Mouse (Mus musculus): ENCODE results near the gene Zfp60. TPM values are rescaled to one million over a fixed set of nuclear protein-coding genes. Genes with fewer than 3 reads are reported as not detected.

Zfp60 gene
- polyA plus RNA-seq (2014; fragmentation: Nextera tagmentation; extraction: Ambion mirVana): 16.9 and 17.9 TPM in 2 replicates

DNA sequence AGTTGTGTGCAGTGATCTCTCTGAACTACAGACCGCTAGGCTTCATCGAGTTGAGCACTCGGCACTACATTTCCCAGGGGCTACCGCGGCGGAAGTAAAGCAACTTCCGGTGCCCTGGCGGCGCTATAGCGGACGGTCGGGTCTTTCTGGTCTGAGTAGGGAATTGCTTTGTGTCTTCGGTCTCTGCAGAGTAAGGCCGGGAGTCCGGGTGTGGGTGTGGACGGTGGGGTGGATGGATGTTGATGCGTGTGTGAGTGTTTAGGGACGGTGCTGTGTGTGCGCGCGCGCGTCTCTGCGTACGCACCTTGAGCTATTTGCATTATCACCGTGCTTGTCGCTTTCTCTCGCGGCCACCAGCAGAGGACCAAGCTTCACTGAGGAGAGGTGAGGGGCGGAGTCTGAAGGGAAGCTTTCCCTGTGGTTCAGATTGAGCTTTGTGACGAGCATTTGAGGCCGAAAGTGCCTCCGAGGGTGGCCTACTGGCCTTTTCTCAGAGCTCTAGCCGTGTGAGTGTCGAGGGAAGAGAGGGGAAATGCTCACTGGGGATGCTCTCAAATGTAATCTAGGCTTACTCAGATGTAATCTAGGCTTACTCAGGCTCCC is at the start of gene Zfp60:
Gene Zfp60 (plus strand): TSS at position 109 of the 603 bp plus-strand sequence.
- Histone ChIP-seq H3K4me3 (ENCODE audit: control insufficient read depth in 1 of 2, insufficient read depth in 1 of 2, low read depth in 1 of 2, low read length in 2 of 2) (peak within 1 kb of the TSS; percentile 63 to 67), H3K27ac (replicated peaks in 1 of 2; ENCODE audit: control insufficient read depth in 1 of 2, insufficient read depth in 1 of 2, low read depth in 2 of 2, low read length in 2 of 2) (peak within 1 kb of the TSS; percentile 88 to 91), H3K9ac (ENCODE audit: low read length) (peak within 1 kb of the TSS; percentile 86), H3K36me3 (ENCODE audit: control insufficient read depth, insufficient read depth, low read length) (0 out of 2 replicates have a peak, but pooled peaks cover 3% of the 10 kb centered on the region), H3K9me3 (ENCODE audit: control insufficient read depth, low read length) (no peaks in the 10 kb centered on the region), H3K27me3 (ENCODE audit: control insufficient read depth, insufficient read depth, low read length) (no peaks in the 10 kb centered on the region), H3K4me1 (ENCODE audit: control insufficient read depth in 2 of 2, insufficient read depth in 2 of 2, low read length in 2 of 2) (peaks cover 0 to 13% of the 10 kb centered on the region in 2 experiments; a peak in 2 of 4 replicates), H3K4me2 (ENCODE audit: low read length) (peak within 1 kb of the TSS; percentile 68)
- peak; percentile 80 for ATAC-seq (ENCODE audit: insufficient number of reproducible peaks, insufficient read depth, low FRiP score, low read depth)
- WGBS: under 1% methylated on average over 35 of the region's 35 CpGs

DNA sequence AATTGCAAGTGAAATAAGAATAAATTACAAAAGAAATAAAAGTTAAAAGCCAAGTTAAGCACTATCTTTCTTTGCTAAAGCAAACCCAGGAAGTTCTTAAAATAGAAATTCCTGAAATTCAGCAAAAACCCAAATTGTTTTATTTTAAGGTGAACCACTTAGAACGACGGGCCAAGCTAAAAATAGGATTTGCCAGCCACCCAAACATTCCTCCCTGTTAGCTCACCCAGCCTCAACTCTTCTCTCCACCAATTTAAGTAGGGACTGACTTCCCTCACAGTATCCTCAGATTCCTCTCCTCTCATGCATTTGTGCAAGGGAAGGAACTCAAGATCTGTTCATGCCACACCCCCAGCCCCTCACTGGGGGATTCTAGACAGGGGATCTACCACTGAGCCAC is 48.0 kb upstream of the Zfp60 start:
- 6% methylated on average over 2 of the region's 2 CpGs for WGBS

GRCm38 (mm10) chr7:27685220-27685619 is 46.0 kb upstream of the Zfp60 start:
- Histone ChIP-seq H3K9me3 (ENCODE audit: control insufficient read depth, low read length) (no peaks in the 10 kb centered on the region), H3K4me2 (ENCODE audit: low read length) (peak overlapping the region; percentile 42), H3K4me1 (ENCODE audit: control insufficient read depth in 2 of 2, insufficient read depth in 2 of 2, low read length in 2 of 2) (peaks cover 5 to 15% of the 10 kb centered on the region in 2 experiments), H3K36me3 (ENCODE audit: control insufficient read depth, insufficient read depth, low read length) (no peaks in the 10 kb centered on the region), H3K27ac (replicated peaks in 1 of 2; ENCODE audit: control insufficient read depth in 1 of 2, insufficient read depth in 1 of 2, low read depth in 2 of 2, low read length in 2 of 2) (no peak overlapping the region), H3K27me3 (ENCODE audit: control insufficient read depth, insufficient read depth, low read length) (peaks cover 10% of the 10 kb centered on the region; the same call in 1 of the 2 replicates), H3K4me3 (ENCODE audit: control insufficient read depth in 1 of 2, insufficient read depth in 1 of 2, low read depth in 1 of 2, low read length in 2 of 2) (no peak overlapping the region), H3K9ac (ENCODE audit: low read length) (no peak overlapping the region)
- WGBS: 23% methylated on average over 5 of the region's 5 CpGs
- ATAC-seq (ENCODE audit: insufficient number of reproducible peaks, insufficient read depth, low FRiP score, low read depth): no peak

More for the DNA sequence above, 48.0 kb upstream of the Zfp60 start:
- no peak overlapping the region for H3K27ac ChIP-seq (replicated peaks in 1 of 2; ENCODE audit: control insufficient read depth in 1 of 2, insufficient read depth in 1 of 2, low read depth in 2 of 2, low read length in 2 of 2)
- peaks cover 2 to 6% of the 10 kb centered on the region in 2 experiments for H3K4me1 ChIP-seq (ENCODE audit: control insufficient read depth in 2 of 2, insufficient read depth in 2 of 2, low read length in 2 of 2)
- H3K36me3 ChIP-seq (ENCODE audit: control insufficient read depth, insufficient read depth, low read length): no peaks in the 10 kb centered on the region
- no peak overlapping the region for H3K4me2 ChIP-seq (ENCODE audit: low read length)
- H3K9ac ChIP-seq (ENCODE audit: low read length): no peak overlapping the region
- peaks cover 10% of the 10 kb centered on the region; the same call in 1 of the 2 replicates for H3K27me3 ChIP-seq (ENCODE audit: control insufficient read depth, insufficient read depth, low read length)
- ATAC-seq (ENCODE audit: insufficient number of reproducible peaks, insufficient read depth, low FRiP score, low read depth): no peak
- H3K4me3 ChIP-seq (ENCODE audit: control insufficient read depth in 1 of 2, insufficient read depth in 1 of 2, low read depth in 1 of 2, low read length in 2 of 2): no peak overlapping the region
- H3K9me3 ChIP-seq (ENCODE audit: control insufficient read depth, low read length): no peaks in the 10 kb centered on the region

- Histone ChIP-seq H3K9me3 (ENCODE audit: control insufficient read depth, low read length) (no peaks in the 10 kb centered on the region), H3K27me3 (ENCODE audit: control insufficient read depth, insufficient read depth, low read length) (peaks cover 10% of the 10 kb centered on the region; the same call in 1 of the 2 replicates), H3K4me3 (ENCODE audit: control insufficient read depth in 1 of 2, insufficient read depth in 1 of 2, low read depth in 1 of 2, low read length in 2 of 2) (no peak overlapping the region), H3K36me3 (ENCODE audit: control insufficient read depth, insufficient read depth, low read length) (no peaks in the 10 kb centered on the region), H3K27ac (replicated peaks in 1 of 2; ENCODE audit: control insufficient read depth in 1 of 2, insufficient read depth in 1 of 2, low read depth in 2 of 2, low read length in 2 of 2) (no peak overlapping the region), H3K4me1 (ENCODE audit: control insufficient read depth in 2 of 2, insufficient read depth in 2 of 2, low read length in 2 of 2) (peaks cover 5 to 15% of the 10 kb centered on the region in 2 experiments), H3K9ac (ENCODE audit: low read length) (no peak overlapping the region), H3K4me2 (ENCODE audit: low read length) (peak overlapping the region; percentile 42)
- WGBS: 0% methylated on average over 6 of the region's 6 CpGs
- ATAC-seq (ENCODE audit: insufficient number of reproducible peaks, insufficient read depth, low FRiP score, low read depth): no peak
These were observed 45.5 kb upstream of the Zfp60 start for GRCm38 (mm10) chr7:27685681-27686080.

DNA sequence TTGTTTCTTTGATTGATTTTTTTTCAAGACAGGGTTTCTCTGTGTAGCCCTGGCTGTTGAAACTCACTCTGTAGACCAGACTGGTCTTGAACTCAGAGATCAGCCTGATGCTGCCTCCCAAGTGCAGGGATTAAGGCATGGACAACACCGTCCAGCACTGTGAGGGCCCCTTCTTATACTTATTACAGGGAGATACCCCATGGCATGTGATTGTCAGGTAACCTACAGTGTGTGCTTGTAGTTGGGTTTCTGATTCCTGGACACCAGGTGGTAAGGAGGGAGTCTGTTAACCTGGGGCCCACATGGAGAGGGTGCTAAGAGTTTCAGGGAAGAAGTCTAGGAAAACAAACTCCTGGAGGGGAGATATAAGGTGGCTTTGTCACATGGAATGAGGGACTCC is 44.1 kb upstream of the Zfp60 start:
- Histone ChIP-seq H3K36me3 (ENCODE audit: control insufficient read depth, insufficient read depth, low read length) (no peaks in the 10 kb centered on the region), H3K4me3 (ENCODE audit: control insufficient read depth in 1 of 2, insufficient read depth in 1 of 2, low read depth in 1 of 2, low read length in 2 of 2) (no peak overlapping the region), H3K27ac (replicated peaks in 1 of 2; ENCODE audit: control insufficient read depth in 1 of 2, insufficient read depth in 1 of 2, low read depth in 2 of 2, low read length in 2 of 2) (no peak overlapping the region), H3K27me3 (ENCODE audit: control insufficient read depth, insufficient read depth, low read length) (peaks cover 10% of the 10 kb centered on the region; the same call in 1 of the 2 replicates), H3K9me3 (ENCODE audit: control insufficient read depth, low read length) (no peaks in the 10 kb centered on the region), H3K4me2 (ENCODE audit: low read length) (no peak overlapping the region), H3K4me1 (ENCODE audit: control insufficient read depth in 2 of 2, insufficient read depth in 2 of 2, low read length in 2 of 2) (peaks cover 5 to 15% of the 10 kb centered on the region in 2 experiments), H3K9ac (ENCODE audit: low read length) (no peak overlapping the region)
- 79% methylated on average over 1 of the region's 1 CpGs for WGBS
- ATAC-seq (ENCODE audit: insufficient number of reproducible peaks, insufficient read depth, low FRiP score, low read depth): no peak

GRCm38 (mm10) chr7:27687836-27688235 is 43.4 kb upstream of the Zfp60 start:
- WGBS: 78% methylated on average over 3 of the region's 3 CpGs

GRCm38 (mm10) chr7:27688246-27688788 is 42.9 kb upstream of the Zfp60 start:
- H3K4me2 ChIP-seq (ENCODE audit: low read length): peak overlapping the region; percentile 88

More at GRCm38 (mm10) chr7:27687836-27688235, 43.4 kb upstream of the Zfp60 start:
- no peaks in the 10 kb centered on the region for H3K9me3 ChIP-seq (ENCODE audit: control insufficient read depth, low read length)
- peak overlapping the region; percentile 85; the same call in 1 of the 2 replicates for H3K9ac ChIP-seq (ENCODE audit: low read length)
- H3K4me2 ChIP-seq (ENCODE audit: low read length): 0 out of 2 replicates have a peak overlapping the region, but pooled peaks have one; percentile 88
- H3K27me3 ChIP-seq (ENCODE audit: control insufficient read depth, insufficient read depth, low read length): peaks cover 10% of the 10 kb centered on the region; the same call in 1 of the 2 replicates
- no peak for ATAC-seq (ENCODE audit: insufficient number of reproducible peaks, insufficient read depth, low FRiP score, low read depth)
- peaks cover 5 to 15% of the 10 kb centered on the region in 2 experiments for H3K4me1 ChIP-seq (ENCODE audit: control insufficient read depth in 2 of 2, insufficient read depth in 2 of 2, low read length in 2 of 2)
- no peak overlapping the region for H3K4me3 ChIP-seq (ENCODE audit: control insufficient read depth in 1 of 2, insufficient read depth in 1 of 2, low read depth in 1 of 2, low read length in 2 of 2)
- no peak overlapping the region for H3K27ac ChIP-seq (replicated peaks in 1 of 2; ENCODE audit: control insufficient read depth in 1 of 2, insufficient read depth in 1 of 2, low read depth in 2 of 2, low read length in 2 of 2)
- no peaks in the 10 kb centered on the region for H3K36me3 ChIP-seq (ENCODE audit: control insufficient read depth, insufficient read depth, low read length)

More at GRCm38 (mm10) chr7:27688246-27688788, 42.9 kb upstream of the Zfp60 start:
- peaks cover 5 to 15% of the 10 kb centered on the region in 2 experiments for H3K4me1 ChIP-seq (ENCODE audit: control insufficient read depth in 2 of 2, insufficient read depth in 2 of 2, low read length in 2 of 2)
- H3K9ac ChIP-seq (ENCODE audit: low read length): peak overlapping the region; percentile 85
- 41% methylated on average over 14 of the region's 14 CpGs for WGBS
- peak overlapping the region in 1 of 2 experiments; percentile 67; a peak in 2 of 4 replicates for H3K27ac ChIP-seq (replicated peaks in 1 of 2; ENCODE audit: control insufficient read depth in 1 of 2, insufficient read depth in 1 of 2, low read depth in 2 of 2, low read length in 2 of 2)
- H3K36me3 ChIP-seq (ENCODE audit: control insufficient read depth, insufficient read depth, low read length): no peaks in the 10 kb centered on the region
- ATAC-seq (ENCODE audit: insufficient number of reproducible peaks, insufficient read depth, low FRiP score, low read depth): no peak
- H3K4me3 ChIP-seq (ENCODE audit: control insufficient read depth in 1 of 2, insufficient read depth in 1 of 2, low read depth in 1 of 2, low read length in 2 of 2): peak overlapping the region; percentile 57 to 66; a peak in 3 of 4 replicates
- no peaks in the 10 kb centered on the region for H3K9me3 ChIP-seq (ENCODE audit: control insufficient read depth, low read length)
- peaks cover 10% of the 10 kb centered on the region; the same call in 1 of the 2 replicates for H3K27me3 ChIP-seq (ENCODE audit: control insufficient read depth, insufficient read depth, low read length)
